Mouse (Mus musculus): ENCODE measurements around the gene Gm37240.
"Not testable (repeated sequence)": the region's sequence is repeated elsewhere in the genome, so short reads cannot be mapped to it uniquely, and the experiment has no call there.

Gene Gm37240

DNA sequence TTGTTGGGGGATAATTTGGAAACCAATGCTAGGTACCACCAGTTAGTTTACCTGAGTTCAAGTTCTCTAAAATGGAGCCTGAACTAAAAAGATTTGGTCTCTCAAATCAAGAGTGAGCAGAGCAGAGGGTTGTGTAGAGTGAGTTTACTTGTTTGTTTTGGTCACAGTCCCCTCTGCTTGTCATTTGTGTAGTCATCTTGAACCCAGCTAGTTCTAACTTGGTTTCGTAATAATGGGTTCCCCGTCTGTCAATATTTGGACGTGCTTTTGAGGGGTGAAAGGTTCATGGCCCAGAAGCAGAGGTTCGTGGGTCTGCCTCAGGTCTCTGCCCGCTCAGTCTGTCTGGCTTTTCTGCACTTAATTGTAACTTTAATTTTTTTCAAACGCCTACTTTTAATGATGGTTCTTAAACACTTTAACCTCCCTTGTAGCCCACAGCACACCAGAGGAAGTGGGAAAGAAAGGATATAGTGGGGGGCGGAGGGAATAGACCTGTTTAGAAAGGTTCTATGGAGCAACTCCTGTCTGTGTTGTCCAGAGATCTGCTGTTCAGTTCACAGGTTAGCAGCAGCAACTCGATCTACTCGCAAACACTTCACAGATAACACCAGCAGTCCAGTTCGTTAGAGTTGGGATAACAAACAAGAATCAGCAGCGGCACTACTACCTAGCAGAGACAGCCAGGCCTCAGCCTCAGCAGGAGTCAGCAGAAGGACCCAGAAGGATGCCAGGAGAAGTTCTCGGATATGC, 1237.6 kb downstream of the Gm37240 start:
- DNase-seq: no peak

DNA sequence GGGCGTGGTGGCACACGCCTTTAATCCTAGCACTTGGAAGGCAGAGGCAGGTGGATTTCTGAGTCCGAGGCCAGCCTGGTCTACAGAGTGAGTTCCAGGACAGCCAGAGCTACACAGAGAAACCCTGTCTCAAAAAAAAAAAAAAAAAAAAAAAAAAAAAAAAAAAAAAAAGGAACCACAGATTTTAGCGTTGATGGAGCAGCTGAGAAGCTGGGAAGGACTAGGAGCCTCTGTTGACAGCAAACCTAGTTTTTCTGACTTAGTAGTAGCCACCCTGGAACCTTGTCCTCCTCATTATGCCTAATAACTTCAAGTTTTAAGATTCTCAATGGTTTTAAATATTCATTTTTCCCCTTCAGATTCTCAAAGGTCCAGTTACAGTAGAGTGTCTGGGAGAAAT, 1239.2 kb downstream of the Gm37240 start:
- not testable (repeated sequence) for DNase-seq

DNA sequence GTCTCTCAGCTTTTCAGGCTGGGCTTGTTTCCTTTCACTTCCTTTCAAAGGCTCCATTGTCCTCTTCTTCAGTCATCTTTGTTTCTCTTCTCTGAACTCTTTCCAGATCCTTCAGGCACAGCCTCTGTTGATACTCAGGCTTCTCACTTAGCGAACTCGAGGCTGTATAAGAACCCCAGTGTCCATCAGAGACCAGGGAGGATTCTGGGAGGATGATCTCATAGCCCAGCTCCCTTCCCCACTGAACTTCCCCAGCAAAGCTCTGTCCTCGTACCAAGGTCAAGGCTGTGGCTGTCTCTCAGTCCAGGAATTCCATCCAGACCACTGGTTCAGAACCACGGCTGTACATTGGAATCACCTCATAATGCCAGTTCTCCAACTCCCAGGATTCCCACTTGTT, 1239.7 kb downstream of the Gm37240 start:
- no peak for DNase-seq

DNA sequence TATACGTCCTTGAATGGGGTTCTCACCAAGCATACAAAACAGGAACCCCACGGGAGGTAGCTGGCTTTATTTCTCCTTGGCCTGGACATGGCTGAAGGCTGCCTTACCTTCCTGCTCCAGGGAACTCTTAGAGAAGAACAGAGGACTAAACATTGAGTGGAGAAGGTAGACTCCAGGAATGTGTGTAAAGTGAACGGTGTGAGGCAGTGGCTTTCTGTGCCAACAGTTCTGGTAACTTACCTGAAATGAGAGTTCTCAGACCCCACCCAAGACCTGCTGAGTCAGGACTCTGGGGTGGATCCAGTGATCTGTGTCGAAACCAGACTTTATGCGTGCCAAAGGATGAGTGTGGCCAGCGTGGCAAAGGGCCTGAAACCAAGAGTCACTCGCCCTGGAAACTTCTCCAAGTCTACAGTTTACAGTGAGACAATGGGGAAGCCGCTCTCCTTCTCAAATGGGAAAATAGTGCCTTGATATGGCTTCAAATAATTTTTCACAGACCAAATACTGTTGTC, 1240.9 kb downstream of the Gm37240 start:
- no peak for DNase-seq

DNA sequence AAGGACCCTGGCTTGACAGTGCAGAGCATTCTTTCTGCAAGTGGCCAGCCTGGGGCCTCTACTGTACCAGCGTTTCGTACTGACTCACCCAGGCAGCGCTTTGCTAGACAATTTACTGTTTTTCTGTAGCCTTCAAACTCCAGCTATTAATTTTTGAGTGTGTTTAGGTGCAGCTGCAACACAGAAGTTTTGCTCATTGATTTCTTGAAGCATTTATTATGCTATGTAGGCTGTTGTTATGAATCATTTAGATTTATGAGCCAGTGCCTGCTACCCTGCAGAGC, 1241.4 kb downstream of the Gm37240 start:
- no peak for DNase-seq

DNA sequence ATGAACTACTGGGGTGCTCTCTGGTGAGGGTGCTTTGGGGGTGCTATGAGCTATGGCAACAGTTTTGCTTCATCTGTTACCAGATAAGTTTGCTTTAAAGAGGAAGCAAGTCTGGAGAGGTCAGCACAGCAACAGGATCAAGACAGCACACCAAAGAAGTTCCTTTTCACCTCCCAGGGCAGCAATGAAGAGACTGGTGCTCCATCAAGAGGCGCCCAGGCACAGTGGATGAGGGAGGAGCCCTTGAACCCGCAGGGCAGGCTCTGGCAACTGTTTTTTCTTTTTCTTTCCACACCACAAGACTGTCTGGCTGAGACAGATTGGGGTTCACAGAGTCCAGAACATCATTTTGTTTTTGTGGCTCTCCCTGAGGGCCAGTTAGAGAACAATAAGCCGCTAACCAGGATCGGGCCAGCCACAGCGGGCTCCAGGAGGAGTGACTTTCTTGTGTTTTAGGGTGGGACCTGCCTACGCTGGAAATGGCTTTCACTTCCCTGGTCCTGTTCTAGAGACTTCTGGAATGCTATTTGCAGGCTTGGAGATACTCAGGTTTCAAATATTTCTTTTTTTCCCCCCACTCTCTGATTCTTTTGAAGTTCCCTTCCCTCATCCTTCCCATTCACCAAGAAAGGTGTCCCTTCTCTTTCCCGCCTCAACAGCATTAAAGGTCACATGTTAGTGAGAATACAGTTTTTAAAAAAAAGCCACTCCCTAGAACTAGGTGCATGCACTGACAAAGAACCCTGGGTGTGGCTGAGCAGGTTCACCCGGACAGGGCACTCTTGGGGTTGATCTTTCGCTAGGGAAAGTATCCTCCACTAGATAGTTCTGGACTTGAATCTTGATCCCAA, 1241.9 kb downstream of the Gm37240 start:
- no peak for DNase-seq

DNA sequence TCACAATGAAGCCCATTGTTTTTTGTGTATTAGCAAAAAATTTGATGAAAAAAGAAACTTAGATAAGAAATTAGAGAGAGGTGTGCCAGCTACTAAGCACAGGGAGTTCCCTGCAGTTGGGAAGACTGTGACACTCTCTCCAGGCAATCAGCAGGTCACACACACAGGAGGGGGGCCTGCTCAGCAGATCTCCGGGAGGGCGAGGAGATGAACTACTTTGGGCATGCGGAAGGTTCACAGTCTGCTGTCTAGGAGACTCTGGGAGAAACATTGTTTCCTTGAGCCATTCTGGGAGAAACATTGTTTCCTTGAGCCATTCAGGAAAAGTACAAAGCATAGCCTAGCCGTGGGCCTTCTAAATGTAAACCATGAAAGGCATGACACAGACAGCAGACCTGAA, 1244.4 kb downstream of the Gm37240 start:
- DNase-seq: no peak

DNA sequence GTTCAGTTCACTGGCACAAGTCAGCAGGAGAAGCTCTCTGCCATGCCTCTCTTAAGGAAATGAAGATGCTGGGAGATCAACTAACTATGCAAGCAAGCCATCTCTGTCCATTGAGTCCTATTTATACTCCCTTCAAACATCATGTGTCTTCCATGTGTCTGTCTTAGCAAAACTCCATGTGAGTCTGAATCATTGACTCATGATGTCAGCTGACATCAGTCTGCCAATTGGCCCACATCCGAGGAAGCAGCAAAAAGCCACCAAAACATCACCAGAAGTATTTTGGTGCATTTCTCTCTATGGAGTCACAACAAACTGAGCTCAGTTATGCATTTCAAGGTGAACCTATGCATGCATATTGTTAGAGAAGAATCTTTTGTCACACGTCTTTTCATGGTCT, 1245.9 kb downstream of the Gm37240 start:
- DNase-seq: no peak

DNA sequence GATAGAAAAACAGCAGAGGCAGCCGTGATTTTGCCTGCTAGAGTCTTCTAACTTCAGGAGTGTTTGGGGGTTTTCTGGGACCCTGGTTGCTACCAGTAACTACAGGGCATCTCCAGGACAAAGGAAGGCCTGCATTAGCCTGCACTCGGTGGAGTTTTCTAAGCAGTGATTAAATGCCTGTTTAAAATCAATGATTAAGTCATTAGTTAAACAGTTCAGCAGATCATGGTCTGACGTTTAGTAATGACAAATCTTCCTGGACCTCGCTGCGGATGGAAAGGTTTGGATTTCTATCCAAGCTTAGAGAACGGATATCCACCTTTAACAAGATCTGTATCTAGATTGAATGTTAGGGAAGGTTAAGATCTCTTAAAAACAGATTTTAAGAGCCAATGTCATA, 1246.8 kb downstream of the Gm37240 start:
- DNase-seq: no peak

DNA sequence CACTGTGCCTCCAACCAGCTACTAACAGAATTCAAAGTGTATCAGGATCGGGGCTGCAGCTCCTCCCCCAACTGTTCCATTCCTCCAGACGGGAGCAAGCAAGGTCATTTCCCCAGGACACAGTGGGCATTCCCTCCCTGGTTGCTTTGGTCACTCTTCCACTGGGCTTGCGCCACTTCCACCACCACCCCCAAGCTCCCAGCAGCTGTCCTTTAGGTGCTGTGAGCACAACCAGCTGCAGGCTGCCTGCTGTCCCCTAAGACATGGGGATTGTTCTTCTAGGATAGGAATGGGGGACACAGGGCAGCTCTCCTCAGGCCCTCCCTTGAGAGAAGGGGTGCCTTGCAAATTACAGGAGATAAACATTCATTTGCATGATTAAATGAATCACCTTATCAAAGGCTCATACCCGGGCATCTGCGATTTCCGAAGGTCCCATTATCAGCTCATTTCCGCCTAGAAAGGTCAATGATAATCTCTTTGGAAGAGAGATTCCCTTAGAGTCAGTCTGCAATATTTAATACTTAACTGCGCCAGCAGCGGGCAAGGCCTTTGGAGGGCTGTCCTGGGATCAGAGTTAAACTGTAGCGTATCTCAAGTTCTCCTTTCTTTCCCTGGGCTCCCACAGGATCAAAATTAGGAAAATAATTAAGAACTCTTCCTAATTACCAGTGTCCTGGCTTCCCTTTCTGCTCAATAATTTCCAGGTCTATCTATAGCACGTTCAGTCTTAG, 1247.4 kb downstream of the Gm37240 start:
- no peak for DNase-seq

DNA sequence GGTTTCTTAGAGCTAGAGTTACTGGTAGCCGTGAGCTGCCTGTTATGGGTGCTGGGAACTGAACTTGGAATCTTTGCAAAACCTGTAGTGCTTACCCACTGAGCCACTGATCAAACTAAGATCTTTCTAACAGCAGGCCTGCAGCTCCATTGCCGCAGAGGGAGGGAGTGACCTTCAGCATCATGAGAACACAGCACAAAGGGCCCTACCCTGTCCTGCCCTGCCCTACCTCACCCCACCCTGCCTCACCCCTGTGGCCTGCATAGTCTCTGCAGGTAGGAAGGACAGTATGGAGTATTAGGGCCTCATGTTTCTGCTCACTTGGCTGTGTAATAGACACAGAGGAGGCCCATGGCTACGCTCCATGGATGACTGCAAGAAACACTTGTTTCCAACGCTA, 1248.5 kb downstream of the Gm37240 start:
- DNase-seq: no peak

DNA sequence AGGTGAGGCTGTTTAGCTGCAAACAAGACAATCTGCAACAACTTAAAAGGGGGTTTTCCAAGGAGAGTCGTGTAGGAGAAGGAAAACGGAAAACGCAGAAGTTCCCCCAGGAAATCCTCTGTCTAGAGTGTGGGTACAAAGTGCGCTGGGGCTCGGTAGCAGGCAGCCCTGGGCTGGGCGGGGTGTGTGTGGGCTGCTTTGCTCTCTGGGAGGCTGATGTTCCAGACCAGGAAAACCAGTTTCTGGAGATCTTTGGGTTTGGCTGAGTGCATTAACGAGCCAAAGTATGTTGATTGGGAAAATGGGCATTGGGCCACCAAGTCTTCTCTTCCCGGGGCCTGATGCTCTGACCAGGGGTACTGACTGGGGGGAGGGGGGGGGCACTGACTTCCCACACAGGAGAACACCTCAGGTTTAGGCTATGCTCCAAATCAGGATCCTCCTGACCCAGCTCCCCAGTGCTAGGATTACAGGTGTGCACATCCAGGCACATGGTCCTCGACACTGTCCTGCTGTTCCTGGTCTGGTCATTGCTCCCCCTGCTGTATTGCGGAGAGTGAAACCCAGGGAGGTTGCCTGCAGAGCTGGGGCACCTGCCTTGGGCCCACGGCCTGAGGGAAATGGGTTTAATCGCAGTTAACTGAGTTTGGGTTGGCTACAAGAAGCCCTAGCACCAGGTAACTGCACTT, 1249.3 kb downstream of the Gm37240 start:
- no peak for DNase-seq

DNA sequence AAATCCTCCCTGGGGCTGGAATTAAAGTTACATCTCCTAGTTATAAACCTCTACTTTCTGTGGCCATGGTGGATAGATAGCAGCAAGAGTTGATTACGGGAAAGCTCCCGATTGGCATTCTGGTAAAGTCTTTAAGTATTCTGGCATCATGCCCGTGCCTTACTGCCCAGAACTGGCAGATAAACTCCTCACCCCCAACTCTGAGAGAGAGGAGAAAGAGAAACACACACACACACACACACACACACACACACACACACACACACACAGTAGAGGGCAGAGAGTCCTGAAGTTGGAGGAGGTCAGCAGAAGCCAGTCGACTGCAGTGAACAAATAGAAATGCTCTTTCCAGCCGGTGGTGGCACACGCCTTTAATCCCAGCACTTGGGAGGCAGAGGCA, 1250.2 kb downstream of the Gm37240 start:
- no peak for DNase-seq

DNA sequence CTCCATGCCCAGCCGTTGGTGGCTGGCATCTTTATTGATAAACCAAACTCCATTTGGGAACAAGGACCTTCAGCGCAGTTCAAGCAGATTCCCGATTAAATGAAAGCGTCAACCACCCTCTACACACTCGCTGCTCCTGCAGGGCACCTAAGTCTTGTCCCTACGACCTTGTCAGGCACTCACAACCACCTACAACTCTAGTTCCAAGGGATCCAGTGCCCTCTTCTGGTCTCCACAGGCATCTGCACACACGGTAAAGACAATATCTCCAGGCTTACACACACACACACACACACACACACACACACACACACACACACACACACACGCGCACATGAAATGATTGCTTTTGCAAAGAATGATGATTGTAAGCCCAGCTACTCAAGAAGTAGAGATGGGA, 1255.7 kb downstream of the Gm37240 start:
- no peak for DNase-seq

DNA sequence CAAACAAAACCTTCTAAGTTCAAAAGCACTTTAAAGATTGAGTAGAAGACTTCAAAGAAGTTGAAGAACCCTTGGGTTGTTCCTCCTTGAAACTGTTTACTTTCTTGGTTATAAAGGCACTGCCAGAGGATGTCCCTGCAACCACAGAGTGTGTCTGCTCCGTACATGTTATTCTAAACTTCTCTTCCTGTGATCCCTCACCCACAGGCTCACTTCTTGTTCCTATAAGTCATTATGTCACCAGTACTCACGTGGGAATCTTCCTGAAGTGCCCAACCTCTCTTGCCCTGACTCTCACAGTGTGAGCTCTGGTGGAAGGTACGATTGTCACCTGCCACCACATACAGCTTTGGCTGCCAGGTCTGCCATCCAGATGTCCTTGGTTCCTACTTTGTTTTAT, 1265.3 kb downstream of the Gm37240 start:
- no peak for DNase-seq

DNA sequence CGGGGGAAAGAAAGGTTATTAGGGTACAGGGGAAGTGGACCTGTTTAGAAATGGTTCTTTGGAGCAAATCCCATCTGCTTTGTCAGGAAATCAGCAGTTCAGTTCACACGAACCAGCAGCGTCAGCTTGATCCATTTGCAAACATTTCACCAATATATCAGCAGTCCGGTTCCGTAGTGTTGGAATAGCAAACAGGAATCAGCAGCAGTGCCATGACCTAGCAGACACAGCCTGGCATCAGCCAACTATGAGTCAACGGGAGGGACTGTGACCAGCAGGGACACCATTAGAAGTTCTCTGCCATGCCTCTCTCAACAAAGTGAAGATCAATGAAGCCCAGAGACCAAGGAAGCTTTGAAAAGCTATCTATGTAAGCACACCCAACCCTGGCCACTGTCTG, 1267.6 kb downstream of the Gm37240 start:
- no peak for DNase-seq

DNA sequence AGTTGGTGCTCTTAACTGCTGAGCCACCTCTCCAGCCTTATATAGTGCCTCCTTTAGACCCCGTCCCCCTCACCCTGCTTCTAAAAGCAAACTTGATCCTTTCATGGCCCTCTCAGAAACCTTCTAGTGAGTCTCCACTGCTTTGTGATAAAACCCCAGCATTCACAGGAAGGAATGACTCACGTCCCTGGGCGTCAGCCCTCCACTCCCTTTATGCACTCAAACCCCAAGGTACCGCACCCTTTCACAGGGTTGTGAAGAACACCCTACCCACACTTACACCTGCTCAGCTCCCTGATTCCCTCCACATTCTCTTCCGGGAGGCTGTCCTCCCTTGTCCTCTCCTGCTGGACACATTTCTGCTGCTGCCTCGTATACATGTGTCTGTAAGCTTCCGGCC, 1268.3 kb downstream of the Gm37240 start:
- DNase-seq: no peak

DNA sequence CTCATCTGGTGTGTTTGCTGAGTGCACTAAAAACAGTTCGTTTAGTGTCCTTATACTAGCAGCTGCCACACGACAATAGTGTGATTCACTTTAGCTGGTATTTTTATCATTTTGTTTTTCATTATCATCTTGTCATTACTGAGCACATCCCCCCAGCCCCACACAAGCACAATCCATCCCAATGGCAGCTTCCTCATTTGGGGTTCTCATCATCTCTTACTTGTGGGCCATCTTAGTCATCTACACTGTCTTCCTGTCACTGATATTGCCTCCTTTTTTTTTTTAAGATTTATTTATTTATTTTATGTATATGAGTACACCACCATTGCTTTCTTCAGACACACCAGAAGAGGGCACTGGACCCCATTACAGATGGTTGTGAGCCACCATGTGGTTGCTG, 1268.7 kb downstream of the Gm37240 start:
- DNase-seq: no peak

DNA sequence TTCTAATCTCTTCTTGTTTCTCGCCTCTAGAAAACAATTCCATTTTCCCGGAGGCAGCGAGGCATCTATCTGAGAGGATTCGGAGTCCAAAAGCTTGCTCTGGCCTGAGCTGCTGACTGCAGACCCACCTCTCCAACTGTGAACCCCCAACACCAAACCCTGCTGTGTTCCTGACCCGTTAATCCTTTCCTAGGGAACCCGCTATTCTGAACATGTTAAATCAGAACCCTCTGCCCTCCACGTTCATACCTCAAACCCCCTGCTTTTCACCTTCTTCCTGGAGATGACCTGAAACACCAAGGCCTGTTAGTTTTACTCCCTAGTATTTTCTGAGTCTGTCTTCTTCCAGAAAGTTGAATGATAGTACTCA, 1271.5 kb downstream of the Gm37240 start:
- DNase-seq: no peak

DNA sequence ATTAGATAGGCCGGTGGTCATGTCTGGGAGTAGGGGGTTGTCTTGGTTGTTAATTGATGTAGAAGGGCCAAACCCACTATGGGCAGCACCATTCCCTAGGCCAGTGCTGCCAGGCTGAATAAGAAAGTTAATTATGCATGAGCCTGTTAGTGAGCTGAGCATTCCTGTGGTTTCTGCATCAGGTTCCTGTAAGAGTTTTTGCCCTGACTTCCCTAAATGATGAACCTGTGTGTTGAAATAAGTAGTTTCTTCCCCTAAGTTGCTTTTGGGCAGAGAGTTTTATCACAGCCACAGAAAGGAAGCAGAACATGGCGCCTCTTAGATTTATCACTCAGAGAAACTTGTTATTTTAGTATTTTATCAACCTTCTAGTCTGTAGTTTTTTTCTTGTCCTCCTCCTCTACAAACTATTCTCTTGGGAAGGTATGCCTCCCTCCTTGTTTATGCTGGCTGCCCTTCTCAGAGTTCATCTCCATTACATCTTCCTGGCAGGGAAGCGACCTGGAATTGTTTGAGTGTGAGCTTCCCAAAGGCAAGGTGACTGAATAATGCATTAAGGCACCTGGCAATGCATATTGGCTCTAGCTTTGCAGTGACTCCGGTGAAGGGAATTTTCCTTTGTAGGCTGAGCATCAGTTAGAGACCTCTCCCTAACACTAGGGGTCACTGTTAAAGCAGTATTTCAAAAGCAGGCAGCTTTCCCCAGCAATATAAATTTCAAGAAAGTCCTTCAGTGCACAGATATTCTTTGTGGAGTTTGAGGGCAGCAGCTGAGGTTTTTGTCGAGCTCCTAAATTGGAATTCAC, 1272.1 kb downstream of the Gm37240 start:
- peak; percentile 41 for DNase-seq

DNA sequence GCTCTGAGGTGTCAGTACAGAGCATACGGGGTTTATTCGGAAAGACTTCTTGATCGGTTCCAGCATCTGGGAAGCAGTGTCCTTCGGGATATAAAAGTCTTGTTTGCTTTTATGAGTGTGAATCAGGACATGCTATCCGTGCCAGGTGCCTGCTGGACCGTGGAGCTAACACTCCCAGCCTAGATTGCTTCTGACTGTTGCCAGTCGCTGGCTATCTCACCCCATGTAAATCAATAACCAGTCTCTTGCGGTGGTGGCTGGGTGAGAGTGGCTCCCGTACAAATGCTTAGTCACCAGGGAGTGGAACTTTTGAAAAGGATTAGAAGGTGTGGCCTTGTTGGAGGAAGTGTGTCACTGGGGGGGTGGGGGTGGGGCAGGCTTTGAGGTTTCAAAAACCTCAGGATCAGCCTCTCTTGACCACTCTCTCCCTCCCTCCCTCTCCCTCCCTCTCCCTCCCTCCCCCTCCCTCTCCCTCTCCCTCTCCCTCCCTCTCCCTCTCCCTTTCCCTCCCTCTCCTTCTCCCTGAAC, 1277.1 kb downstream of the Gm37240 start:
- no peak for DNase-seq

DNA sequence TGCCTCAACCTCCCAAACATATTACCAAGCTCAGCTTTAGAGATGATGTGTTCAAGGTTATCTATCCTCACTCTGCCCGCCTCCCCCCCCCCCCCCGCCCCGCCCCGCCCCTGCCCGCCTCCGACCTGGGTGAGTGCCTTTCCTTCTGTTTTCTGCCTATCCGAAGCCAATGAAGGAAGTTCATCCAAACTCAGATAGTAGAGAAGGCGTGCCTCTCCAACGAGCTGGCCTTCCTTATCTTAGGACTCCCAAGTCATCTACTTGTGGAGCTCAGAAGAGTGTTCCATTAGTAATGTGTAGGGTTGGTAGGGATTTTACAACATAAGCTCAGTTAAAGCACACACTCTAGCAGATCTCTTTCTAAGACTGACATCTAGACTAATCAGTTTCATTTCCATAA, 1284.1 kb downstream of the Gm37240 start:
- DNase-seq: no peak

Data from thymus, postnatal 14 days (tissue).